Mouse (Mus musculus) kidney, postnatal 0 days (tissue): Measurements from ENCODE around the gene Ivns1abp. TPM values are rescaled to one million over a fixed set of nuclear protein-coding genes. Genes with fewer than 3 reads are reported as not detected.
"Not testable (repeated sequence)": the region's sequence is repeated elsewhere in the genome, so short reads cannot be mapped to it uniquely, and the experiment has no call there.

Experiments
- ATAC-seq: fragments of 200-750 bp; cut with Nextera tagmentation; replicated peaks from 2 replicates; pipeline ENCODE4 v1.8.0; 2017; ENCODE audit warnings: low read depth, moderate number of reproducible peaks, moderate TSS enrichment, moderate library complexity; ENCODE audit not compliant: low FRiP score
- DNase-seq: peaks from one replicate; pipeline ENCODE4 v3.0.0-alpha.2; 2016; ENCODE audit warnings: low spot score
- H3K27ac ChIP-seq: fragments of 300-500 bp; sonication (generic); 2 replicates; pipeline ENCODE4 v1.5.1; 2014; ENCODE audit warnings: mild to moderate bottlenecking
- H3K27me3 ChIP-seq: fragments of 300-500 bp; sonication (generic); 2 replicates; pipeline ENCODE4 v1.6.1; 2014; ENCODE audit warnings: low read length, mixed read lengths; ENCODE audit not compliant: insufficient read depth
- H3K36me3 ChIP-seq: fragments of 300-500 bp; sonication (generic); 2 replicates; pipeline ENCODE4 v1.6.1; 2014; ENCODE audit warnings: low read length, mixed read lengths; ENCODE audit not compliant: insufficient read depth
- H3K4me1 ChIP-seq: fragments of 300-500 bp; sonication (generic); replicated peaks from 2 replicates; pipeline ENCODE4 v1.6.1; 2014; ENCODE audit warnings: antibody characterized with exemption, low read length, mixed read lengths; ENCODE audit not compliant: insufficient read depth
- H3K4me2 ChIP-seq: fragments of 300-500 bp; sonication (generic); 2 replicates; pipeline ENCODE4 v1.6.1; 2014; ENCODE audit warnings: mild to moderate bottlenecking, low read length, moderate library complexity, mixed read lengths
- H3K4me3 ChIP-seq: fragments of 300-500 bp; sonication (generic); replicated peaks from 2 replicates; pipeline ENCODE4 v1.5.1; 2014; ENCODE audit warnings: low read depth, low read length
- H3K9ac ChIP-seq: fragments of 300-500 bp; sonication (generic); 2 replicates; pipeline ENCODE4 v1.6.1; 2014; ENCODE audit warnings: low read depth, low read length
- H3K9me3 ChIP-seq: fragments of 300-500 bp; sonication (generic); replicated peaks from 2 replicates; pipeline ENCODE4 v1.6.1; 2016; ENCODE audit warnings: low read length, inconsistent platforms, mixed read lengths
- CTCF ChIP-seq: IDR thresholded peaks from 2 replicates; pipeline ENCODE4 v1.5.1; 2016; ENCODE audit warnings: antibody characterized with exemption, low read depth, mild to moderate bottlenecking, moderate library complexity
- WGBS: fragments of 180-500 bp; shearing (Covaris S2); extraction: QIAGEN DNeasy Blood & Tissue Kit; methylation state at CpG from one replicate; pipeline ENCODE4 v1.1.7; 2014; 5-methylcytosine and 5-hydroxymethylcytosine counted together
- polyA plus RNA-seq: library from polyadenylated mRNA; unstranded; fragments of >200 nt; fragmentation: Nextera tagmentation; extraction: Ambion mirVana; gene quantifications from 2 replicates; pipeline ENCODE4 v1.2.1, GENCODE M21; 2015

Gene Ivns1abp
- polyA plus RNA-seq, 1 experiment from 2014 or later: 432 TPM

- H3K4me1 ChIP-seq: 0 out of 2 replicates have a peak, but pooled peaks cover 7% of the 10 kb centered on the region
- TF ChIP-seq CTCF: no peak
These were observed 1.0 kb downstream of the Ivns1abp start for GRCm38 (mm10) chr1:151345109-151345862.

GRCm38 (mm10) chr1:151345863-151346195, 1.6 kb downstream of the Ivns1abp start:
- H3K27me3 ChIP-seq: no peaks in the 10 kb centered on the region
- no peak for TF ChIP-seq CTCF
- peak overlapping the region; percentile 95 for H3K9ac ChIP-seq
- H3K9me3 ChIP-seq: no peaks in the 10 kb centered on the region
- DNase-seq (no peak), ATAC-seq (no peak)
- 0 out of 2 replicates have a peak, but pooled peaks cover 4% of the 10 kb centered on the region for H3K4me1 ChIP-seq
- H3K4me3 ChIP-seq: peak overlapping the region; percentile 94
- peak overlapping the region; percentile 68 for H3K4me2 ChIP-seq
- H3K27ac ChIP-seq: peak overlapping the region; percentile 97
- peaks cover 9% of the 10 kb centered on the region; the same call in 1 of the 2 replicates for H3K36me3 ChIP-seq

More at GRCm38 (mm10) chr1:151345109-151345862, 1.0 kb downstream of the Ivns1abp start:
- H3K4me3 ChIP-seq: peak overlapping the region; percentile 94
- H3K9me3 ChIP-seq: no peaks in the 10 kb centered on the region
- peak overlapping the region; percentile 97 for H3K27ac ChIP-seq
- H3K9ac ChIP-seq: peak overlapping the region; percentile 95
- ATAC-seq: peak; percentile 47
- H3K4me2 ChIP-seq: peak overlapping the region; percentile 68
- H3K27me3 ChIP-seq: no peaks in the 10 kb centered on the region
- H3K36me3 ChIP-seq: peaks cover 6% of the 10 kb centered on the region; the same call in 1 of the 2 replicates
- peak; percentile 89 for DNase-seq
- WGBS: under 1% methylated on average over 55 of the region's 55 CpGs

GRCm38 (mm10) chr1:151346681-151347127, 2.4 kb downstream of the Ivns1abp start:
- peak overlapping the region; percentile 95 for H3K9ac ChIP-seq
- 28% methylated on average over 6 of the region's 6 CpGs for WGBS
- no peak for DNase-seq

GRCm38 (mm10) chr1:151348293-151348692, 4.0 kb downstream of the Ivns1abp start:
- 48% methylated on average over 4 of the region's 4 CpGs for WGBS
- not testable (repeated sequence) for DNase-seq, H3K4me3 ChIP-seq, H3K4me1 ChIP-seq, H3K27me3 ChIP-seq, H3K9me3 ChIP-seq, ATAC-seq, H3K27ac ChIP-seq, H3K9ac ChIP-seq
- peak; percentile 48; the same call in 1 of the 2 replicates for TF ChIP-seq CTCF
- Histone ChIP-seq H3K36me3 (peaks cover 27% of the 10 kb centered on the region), H3K4me2 (peak overlapping the region; percentile 46)

More at GRCm38 (mm10) chr1:151346681-151347127, 2.4 kb downstream of the Ivns1abp start:
- Histone ChIP-seq H3K4me1 (0 out of 2 replicates have a peak, but pooled peaks cover 4% of the 10 kb centered on the region), H3K4me3 (peak overlapping the region; percentile 94), H3K9me3 (no peaks in the 10 kb centered on the region), H3K4me2 (peak overlapping the region; percentile 68), H3K27me3 (no peaks in the 10 kb centered on the region), H3K36me3 (peaks cover 16% of the 10 kb centered on the region), H3K27ac (peak overlapping the region; percentile 97)
- no peak for ATAC-seq
- no peak for TF ChIP-seq CTCF

- H3K27me3 ChIP-seq: no peaks in the 10 kb centered on the region
- no peak overlapping the region for H3K4me2 ChIP-seq
- whole genome bisulfite sequencing: 86% methylated on average over 2 of the region's 2 CpGs
- peak; percentile 68 for TF ChIP-seq CTCF
- no peak overlapping the region for H3K4me3 ChIP-seq
- H3K4me1 ChIP-seq: no peaks in the 10 kb centered on the region
- DNase-seq (peak; percentile 63), ATAC-seq (peak; percentile 52; the same call in 1 of the 2 replicates)
- H3K9ac ChIP-seq: no peak overlapping the region
- no peak overlapping the region for H3K27ac ChIP-seq
- H3K36me3 ChIP-seq: peaks cover 56% of the 10 kb centered on the region
- H3K9me3 ChIP-seq: no peaks in the 10 kb centered on the region
These were observed 8.6 kb downstream of the Ivns1abp start for GRCm38 (mm10) chr1:151352911-151353310.

- Histone ChIP-seq H3K9me3 (no peaks in the 10 kb centered on the region), H3K4me2 (no peak overlapping the region), H3K9ac (no peak overlapping the region), H3K27me3 (no peaks in the 10 kb centered on the region), H3K4me1 (no peaks in the 10 kb centered on the region), H3K27ac (no peak overlapping the region), H3K36me3 (peaks cover 71% of the 10 kb centered on the region), H3K4me3 (no peak overlapping the region)
- TF ChIP-seq CTCF: no peak
- WGBS: 90% methylated on average over 5 of the region's 5 CpGs
- ATAC-seq: no peak
- no peak for DNase-seq
These were observed 11.7 kb downstream of the Ivns1abp start for GRCm38 (mm10) chr1:151355994-151356393.
